Mouse (Mus musculus): ENCODE results near the gene Cmtm3. TPM values are rescaled to one million over a fixed set of nuclear protein-coding genes. Genes with fewer than 3 reads are reported as not detected.

The Cmtm3 gene
- polyA plus RNA-seq, 1 experiment from 2014 or later: 38.9 TPM

DNA sequence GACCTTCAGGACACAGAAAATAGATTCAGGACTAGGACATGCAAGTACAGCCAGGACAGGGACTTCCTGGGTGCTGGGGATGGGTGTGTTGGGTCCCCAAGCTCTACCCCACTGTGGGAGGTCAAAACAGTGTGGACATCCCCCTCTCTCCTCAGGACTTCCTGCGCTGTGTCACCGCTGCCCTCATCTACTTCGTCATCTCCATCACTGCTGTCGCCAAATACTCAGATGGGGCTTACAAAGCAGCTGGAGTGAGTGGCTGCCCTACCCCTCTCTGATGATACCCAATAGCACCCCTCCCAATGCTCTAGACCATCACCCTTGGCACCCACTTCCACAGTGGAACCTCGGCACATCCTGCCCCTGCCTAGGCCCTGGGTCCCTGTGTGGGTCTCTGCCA lies 5.4 kb downstream of the Cmtm3 start:
- Histone ChIP-seq H3K4me1 (peaks cover 29% of the 10 kb centered on the region), H3K4me2 (no peak overlapping the region), H3K9me3 (replicated peaks) (no peaks in the 10 kb centered on the region), H3K36me3 (peaks cover 5% of the 10 kb centered on the region; the same call in 1 of the 2 replicates), H3K4me3 (replicated peaks) (no peak overlapping the region), H3K27me3 (replicated peaks) (no peaks in the 10 kb centered on the region), H3K27ac (replicated peaks) (no peak overlapping the region), H3K9ac (replicated peaks) (no peak overlapping the region)
- WGBS: 87% methylated on average over 5 of the region's 5 CpGs
- no peak for ATAC-seq (ENCODE audit: low FRiP score)

DNA sequence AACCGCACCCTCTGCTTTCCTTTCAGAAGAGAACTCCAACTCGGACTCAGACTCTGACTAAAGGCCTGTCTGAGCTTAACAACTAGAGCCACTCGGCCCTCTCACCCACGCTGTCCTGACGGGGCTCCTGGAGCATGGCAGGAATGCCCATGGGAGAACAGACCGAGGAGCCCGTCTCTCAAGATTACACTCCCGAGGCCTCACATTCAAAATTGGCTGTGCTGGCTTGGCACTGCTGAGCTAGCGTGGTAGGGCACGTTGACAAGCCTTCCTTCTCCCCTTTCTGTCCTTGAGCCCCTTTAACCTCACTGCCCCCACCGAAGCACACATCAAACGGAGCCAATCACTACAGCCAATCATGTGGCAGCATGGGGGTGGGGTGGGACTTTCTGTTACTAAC lies 7.5 kb downstream of the Cmtm3 start:
- ATAC-seq (ENCODE audit: low FRiP score): no peak
- H3K27me3 ChIP-seq (replicated peaks): no peaks in the 10 kb centered on the region
- 60% methylated on average over 12 of the region's 12 CpGs for WGBS
- peaks cover 9% of the 10 kb centered on the region for H3K4me1 ChIP-seq
- H3K4me2 ChIP-seq: no peak overlapping the region
- H3K9ac ChIP-seq (replicated peaks): no peak overlapping the region
- H3K4me3 ChIP-seq (replicated peaks): no peak overlapping the region
- no peaks in the 10 kb centered on the region for H3K9me3 ChIP-seq (replicated peaks)
- no peak overlapping the region for H3K27ac ChIP-seq (replicated peaks)
- peaks cover 5% of the 10 kb centered on the region; the same call in 1 of the 2 replicates for H3K36me3 ChIP-seq

GRCm38 (mm10) chr8:104348971-104349370 lies 9.8 kb downstream of the Cmtm3 start:
- no peak overlapping the region for H3K4me3 ChIP-seq (replicated peaks)
- no peaks in the 10 kb centered on the region for H3K27me3 ChIP-seq (replicated peaks)
- H3K27ac ChIP-seq (replicated peaks): no peak overlapping the region
- peaks cover 4% of the 10 kb centered on the region; the same call in 1 of the 2 replicates for H3K4me1 ChIP-seq
- H3K9ac ChIP-seq (replicated peaks): no peak overlapping the region
- peaks cover 13% of the 10 kb centered on the region; the same call in 1 of the 2 replicates for H3K36me3 ChIP-seq
- no peak overlapping the region for H3K4me2 ChIP-seq
- no peak for ATAC-seq (ENCODE audit: low FRiP score)
- WGBS: 84% methylated on average over 5 of the region's 5 CpGs
- no peaks in the 10 kb centered on the region for H3K9me3 ChIP-seq (replicated peaks)

- ATAC-seq (ENCODE audit: low FRiP score): no peak
- Histone ChIP-seq H3K9me3 (replicated peaks) (no peaks in the 10 kb centered on the region), H3K27ac (replicated peaks) (no peak overlapping the region), H3K4me3 (replicated peaks) (no peak overlapping the region), H3K4me2 (no peak overlapping the region), H3K9ac (replicated peaks) (no peak overlapping the region), H3K36me3 (peaks cover 24% of the 10 kb centered on the region), H3K27me3 (replicated peaks) (no peaks in the 10 kb centered on the region), H3K4me1 (no peaks in the 10 kb centered on the region)
- 87% methylated on average over 13 of the region's 13 CpGs for WGBS
Observed at GRCm38 (mm10) chr8:104350047-104350446, 10.8 kb downstream of the Cmtm3 start.

DNA sequence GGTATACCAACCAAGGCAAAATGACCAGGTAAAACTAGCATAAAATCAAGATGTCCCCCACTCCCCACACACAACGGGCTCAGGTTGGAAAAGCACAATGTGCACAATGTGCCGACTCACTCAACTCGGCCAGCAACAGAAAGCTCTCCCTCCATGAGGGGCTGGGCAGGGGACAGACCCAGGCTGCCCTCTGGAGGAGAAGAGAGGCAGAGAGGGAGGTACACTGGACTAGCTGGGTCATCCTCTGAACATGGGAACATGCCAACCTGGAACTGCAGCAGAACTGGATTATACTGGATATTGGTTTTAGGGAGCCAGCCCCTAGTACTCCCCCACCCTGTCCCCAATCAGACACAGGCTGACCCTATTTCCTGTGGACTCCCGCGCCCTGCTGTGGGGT lies 14.0 kb downstream of the Cmtm3 start:
- no peak overlapping the region for H3K9ac ChIP-seq (replicated peaks)
- H3K27ac ChIP-seq (replicated peaks): no peak overlapping the region
- H3K9me3 ChIP-seq (replicated peaks): no peaks in the 10 kb centered on the region
- ATAC-seq (ENCODE audit: low FRiP score): no peak
- no peak overlapping the region for H3K4me2 ChIP-seq
- H3K36me3 ChIP-seq: peaks cover 34% of the 10 kb centered on the region
- no peaks in the 10 kb centered on the region for H3K27me3 ChIP-seq (replicated peaks)
- no peaks in the 10 kb centered on the region for H3K4me1 ChIP-seq
- H3K4me3 ChIP-seq (replicated peaks): no peak overlapping the region
- 62% methylated on average over 5 of the region's 5 CpGs for WGBS

DNA sequence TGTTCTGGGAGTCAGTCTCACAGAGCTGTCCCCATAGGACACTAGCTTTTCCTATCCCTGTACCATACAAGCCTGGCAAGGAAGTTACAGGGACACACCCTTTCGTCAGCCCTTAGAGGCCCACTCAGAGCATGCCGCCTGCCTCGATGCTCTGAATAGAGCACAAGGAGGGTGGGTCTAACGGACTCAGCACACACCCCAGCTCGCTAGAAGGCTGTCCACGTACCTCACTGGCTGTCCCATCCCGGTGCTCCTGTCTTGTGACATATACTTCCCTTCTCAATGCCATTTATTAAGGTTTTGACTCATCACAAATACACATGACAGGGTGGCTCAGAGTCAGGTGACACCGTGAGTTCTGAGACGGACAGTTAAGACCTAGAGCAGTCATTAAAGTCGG lies 15.3 kb downstream of the Cmtm3 start:
- no peak for ATAC-seq (ENCODE audit: low FRiP score)
- Histone ChIP-seq H3K4me1 (peaks cover under 1% of the 10 kb centered on the region; the same call in 1 of the 2 replicates), H3K27ac (replicated peaks) (no peak overlapping the region), H3K4me2 (no peak overlapping the region), H3K4me3 (replicated peaks) (no peak overlapping the region), H3K27me3 (replicated peaks) (no peaks in the 10 kb centered on the region), H3K9me3 (replicated peaks) (no peaks in the 10 kb centered on the region), H3K9ac (replicated peaks) (no peak overlapping the region), H3K36me3 (peaks cover 34% of the 10 kb centered on the region)
- WGBS: 91% methylated on average over 10 of the region's 10 CpGs

- peaks cover 30% of the 10 kb centered on the region for H3K36me3 ChIP-seq
- no peaks in the 10 kb centered on the region for H3K27me3 ChIP-seq (replicated peaks)
- H3K4me1 ChIP-seq: peaks cover 4% of the 10 kb centered on the region; the same call in 1 of the 2 replicates
- no peak overlapping the region for H3K4me3 ChIP-seq (replicated peaks)
- 81% methylated on average over 3 of the region's 3 CpGs for WGBS
- H3K9ac ChIP-seq (replicated peaks): no peak overlapping the region
- no peak overlapping the region for H3K4me2 ChIP-seq
- no peak for ATAC-seq (ENCODE audit: low FRiP score)
- H3K27ac ChIP-seq (replicated peaks): no peak overlapping the region
- H3K9me3 ChIP-seq (replicated peaks): no peaks in the 10 kb centered on the region
Observed at GRCm38 (mm10) chr8:104358637-104359036, 19.4 kb downstream of the Cmtm3 start.

GRCm38 (mm10) chr8:104359778-104360456 lies 20.7 kb downstream of the Cmtm3 start:
- no peak overlapping the region for H3K27ac ChIP-seq (replicated peaks)
- H3K9me3 ChIP-seq (replicated peaks): no peaks in the 10 kb centered on the region
- no peaks in the 10 kb centered on the region for H3K27me3 ChIP-seq (replicated peaks)
- H3K4me1 ChIP-seq: peaks cover 4% of the 10 kb centered on the region; the same call in 1 of the 2 replicates
- H3K4me3 ChIP-seq (replicated peaks): no peak overlapping the region
- no peak overlapping the region for H3K9ac ChIP-seq (replicated peaks)
- H3K36me3 ChIP-seq: peaks cover 17% of the 10 kb centered on the region; the same call in 1 of the 2 replicates
- ATAC-seq (ENCODE audit: low FRiP score): no peak
- no peak overlapping the region for H3K4me2 ChIP-seq
- WGBS: 73% methylated on average over 15 of the region's 15 CpGs

DNA sequence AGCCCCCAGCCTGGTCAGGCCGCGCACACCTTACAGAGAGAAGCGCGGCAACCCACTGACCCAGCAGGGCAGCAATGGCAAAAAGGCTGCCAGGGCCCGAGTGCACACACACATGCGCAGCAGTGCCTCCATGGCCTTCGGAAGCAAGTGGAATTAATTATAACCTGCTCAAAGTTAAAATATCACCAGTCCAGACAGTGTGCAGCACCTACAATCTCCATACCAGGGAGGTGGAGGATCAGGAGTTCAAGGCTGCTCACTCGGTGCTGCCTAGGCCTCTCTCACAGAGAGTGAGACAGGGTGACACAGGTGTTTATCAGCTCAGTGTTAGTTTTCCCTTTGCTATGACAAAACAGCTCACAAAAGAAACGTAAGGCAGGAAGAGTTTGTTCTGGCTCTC lies 26.5 kb downstream of the Cmtm3 start:
- Histone ChIP-seq H3K27ac (replicated peaks) (no peak overlapping the region), H3K4me3 (replicated peaks) (no peak overlapping the region), H3K9ac (replicated peaks) (no peak overlapping the region), H3K4me1 (peaks cover 23% of the 10 kb centered on the region), H3K4me2 (no peak overlapping the region), H3K27me3 (replicated peaks) (no peaks in the 10 kb centered on the region), H3K9me3 (replicated peaks) (no peaks in the 10 kb centered on the region), H3K36me3 (no peaks in the 10 kb centered on the region)
- ATAC-seq (ENCODE audit: low FRiP score): no peak
- WGBS: 91% methylated on average over 9 of the region's 9 CpGs

DNA sequence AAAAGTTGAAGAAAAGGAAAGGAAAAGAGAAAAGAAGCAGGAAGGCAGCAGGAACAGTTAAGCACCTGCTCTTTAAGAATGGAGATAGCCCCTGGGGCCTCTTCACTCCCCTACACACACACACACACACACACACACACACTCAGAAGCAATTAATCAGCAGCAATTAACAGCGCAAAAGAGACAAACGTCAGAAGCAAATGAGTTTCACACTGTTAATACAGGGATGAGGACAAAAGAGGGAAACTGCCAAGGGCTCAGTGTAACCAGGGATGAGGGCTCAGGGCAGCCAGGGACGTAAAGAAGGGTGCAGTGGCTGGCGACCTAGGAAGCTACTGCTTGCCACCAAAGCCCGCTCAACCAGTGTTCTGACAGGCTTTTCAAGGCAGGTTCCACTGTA lies 28.2 kb downstream of the Cmtm3 start:
- Histone ChIP-seq H3K27ac (replicated peaks) (no peak overlapping the region), H3K4me2 (no peak overlapping the region), H3K27me3 (replicated peaks) (no peaks in the 10 kb centered on the region), H3K4me3 (replicated peaks) (no peak overlapping the region), H3K36me3 (no peaks in the 10 kb centered on the region), H3K4me1 (peaks cover 23% of the 10 kb centered on the region), H3K9me3 (replicated peaks) (no peaks in the 10 kb centered on the region), H3K9ac (replicated peaks) (no peak overlapping the region)
- no peak for ATAC-seq (ENCODE audit: low FRiP score)
- 27% methylated on average over 5 of the region's 5 CpGs for WGBS

DNA sequence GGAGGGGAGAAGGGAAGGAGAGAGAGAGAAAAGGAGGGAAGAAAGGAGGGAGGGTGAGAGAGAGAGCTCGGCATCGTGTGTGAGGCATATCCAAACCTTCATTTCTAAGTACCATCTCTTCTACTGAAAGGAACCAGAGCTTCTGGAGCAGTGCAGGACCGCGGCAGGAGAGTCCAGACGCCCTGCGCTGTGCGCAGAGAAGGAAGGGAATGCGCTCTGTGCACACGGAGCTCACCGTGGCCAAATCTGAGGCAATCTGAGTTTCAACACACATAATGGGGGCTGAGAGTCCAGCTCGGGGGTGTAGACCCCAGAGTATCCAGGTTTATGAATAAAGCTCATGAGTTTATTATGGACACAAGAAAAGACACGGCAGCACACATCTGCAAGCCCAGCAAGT lies 30.4 kb downstream of the Cmtm3 start:
- H3K4me2 ChIP-seq: no peak overlapping the region
- H3K27me3 ChIP-seq (replicated peaks): no peaks in the 10 kb centered on the region
- no peaks in the 10 kb centered on the region for H3K9me3 ChIP-seq (replicated peaks)
- 79% methylated on average over 12 of the region's 12 CpGs for WGBS
- H3K4me1 ChIP-seq: peaks cover 29% of the 10 kb centered on the region
- no peak overlapping the region for H3K4me3 ChIP-seq (replicated peaks)
- no peak overlapping the region for H3K9ac ChIP-seq (replicated peaks)
- H3K27ac ChIP-seq (replicated peaks): peak overlapping the region; percentile 61
- no peak for ATAC-seq (ENCODE audit: low FRiP score)
- H3K36me3 ChIP-seq: no peaks in the 10 kb centered on the region

DNA sequence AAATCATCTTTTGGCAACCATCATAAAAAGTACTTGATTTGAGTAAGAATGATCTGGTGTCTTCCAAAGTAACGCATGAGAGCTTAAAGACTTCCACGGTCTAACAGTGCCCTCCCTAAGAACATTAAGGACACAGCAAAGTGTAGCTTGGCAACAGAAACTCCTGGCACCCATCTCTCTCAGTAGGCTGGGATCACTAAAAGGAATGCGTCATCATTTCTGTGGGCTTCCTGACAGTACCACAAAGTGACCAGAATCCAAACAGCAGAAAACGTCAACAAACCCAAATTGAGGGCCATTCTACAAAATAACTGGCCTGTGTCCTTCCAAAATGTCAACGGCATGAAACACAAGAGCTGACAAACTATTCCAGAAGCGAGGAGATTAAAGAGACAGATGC lies 30.9 kb downstream of the Cmtm3 start:
- ATAC-seq (ENCODE audit: low FRiP score): no peak
- H3K27me3 ChIP-seq (replicated peaks): no peaks in the 10 kb centered on the region
- WGBS: 61% methylated on average over 6 of the region's 6 CpGs

More for the DNA sequence above, 30.9 kb downstream of the Cmtm3 start:
- no peaks in the 10 kb centered on the region for H3K36me3 ChIP-seq
- no peak overlapping the region for H3K9ac ChIP-seq (replicated peaks)
- 0 out of 2 replicates have a peak overlapping the region, but pooled peaks have one; percentile 61 for H3K27ac ChIP-seq (replicated peaks)
- no peak overlapping the region for H3K4me3 ChIP-seq (replicated peaks)
- no peak overlapping the region for H3K4me2 ChIP-seq
- H3K4me1 ChIP-seq: peaks cover 33% of the 10 kb centered on the region
- H3K9me3 ChIP-seq (replicated peaks): no peaks in the 10 kb centered on the region

All from neural tube, embryonic 15.5 days (tissue).